Mouse (Mus musculus) stomach, embryonic 15.5 days (tissue): ENCODE results near the gene Gm42417. TPM values are rescaled to one million over a fixed set of nuclear protein-coding genes. Genes with fewer than 3 reads are reported as not detected.

ENCODE experiments used
- ATAC-seq: fragments of 200-750 bp; cut with Nextera tagmentation; 2 replicates; pipeline ENCODE4 v1.8.0; 2017; ENCODE audit warnings: low read depth, moderate number of reproducible peaks, moderate TSS enrichment; ENCODE audit not compliant: insufficient read depth, low FRiP score
- H3K27ac ChIP-seq: fragments of 300-500 bp; sonication (generic); 2 replicates; pipeline ENCODE4 v1.5.1; 2015; ENCODE audit warnings: mild to moderate bottlenecking, inconsistent platforms
- H3K27me3 ChIP-seq: fragments of 300-500 bp; sonication (generic); replicated peaks from 2 replicates; pipeline ENCODE4 v1.6.1; 2015; ENCODE audit warnings: inconsistent platforms
- H3K36me3 ChIP-seq: fragments of 300-500 bp; sonication (generic); 2 replicates; pipeline ENCODE4 v1.6.1; 2015; ENCODE audit warnings: inconsistent platforms
- H3K4me1 ChIP-seq: fragments of 300-500 bp; sonication (generic); 2 replicates; pipeline ENCODE4 v1.6.1; 2015; ENCODE audit warnings: inconsistent platforms
- H3K4me2 ChIP-seq: fragments of 300-500 bp; sonication (generic); 2 replicates; pipeline ENCODE4 v1.6.1; 2015; ENCODE audit warnings: mild to moderate bottlenecking, inconsistent platforms
- H3K4me3 ChIP-seq: fragments of 300-500 bp; sonication (generic); replicated peaks from 2 replicates; pipeline ENCODE4 v1.5.1; 2015; ENCODE audit warnings: inconsistent platforms
- H3K9ac ChIP-seq: fragments of 300-500 bp; sonication (generic); 2 replicates; pipeline ENCODE4 v1.6.1; 2015; ENCODE audit warnings: inconsistent platforms
- H3K9me3 ChIP-seq: fragments of 300-500 bp; sonication (generic); 2 replicates; pipeline ENCODE4 v1.6.1; 2016; ENCODE audit warnings: inconsistent platforms
- WGBS: fragments of 180-500 bp; shearing (Covaris S2); methylation state at CpG from one replicate; pipeline ENCODE4 v1.1.7; 2015; 5-methylcytosine and 5-hydroxymethylcytosine counted together
- polyA plus RNA-seq: library from polyadenylated mRNA; unstranded; fragments of >200 nt; fragmentation: Nextera tagmentation; extraction: Ambion mirVana; gene quantifications from 2 replicates; pipeline ENCODE4 v1.2.1, GENCODE M21; 2015

The Gm42417 gene
- polyA plus RNA-seq, 1 experiment from 2014 or later = not detected

- Histone ChIP-seq H3K27ac (peak within 1 kb of the TSS; percentile 97), H3K4me3 (peak within 1 kb of the TSS; percentile 79), H3K27me3 (no peaks in the 10 kb centered on the region), H3K4me2 (peak within 1 kb of the TSS; percentile 89), H3K36me3 (0 out of 2 replicates have a peak, but pooled peaks cover 4% of the 10 kb centered on the region), H3K9me3 (no peaks in the 10 kb centered on the region), H3K4me1 (peaks cover 18% of the 10 kb centered on the region), H3K9ac (peak within 1 kb of the TSS; percentile 44)
- WGBS = 2% methylated on average over 48 of the region's 51 CpGs
- ATAC-seq = peak; percentile 99
These were observed 27.8 kb downstream of the Gm42417 start, which contains the start of gene Cnnm3 for GRCm38 (mm10) chr1:36511289-36512021. TSS of gene Cnnm3 (plus strand) at chr1:36511867.

- Histone ChIP-seq H3K27ac (no peak overlapping the region), H3K9ac (no peak overlapping the region), H3K4me3 (no peak overlapping the region), H3K4me1 (peaks cover 6% of the 10 kb centered on the region; the same call in 1 of the 2 replicates), H3K27me3 (no peaks in the 10 kb centered on the region), H3K9me3 (no peaks in the 10 kb centered on the region), H3K36me3 (no peaks in the 10 kb centered on the region), H3K4me2 (no peak overlapping the region)
- WGBS = 78% methylated on average over 5 of the region's 5 CpGs
- no peak for ATAC-seq
These were observed 31.0 kb downstream of the Gm42417 start for GRCm38 (mm10) chr1:36508238-36508637.

GRCm38 (mm10) chr1:36501261-36501660, 38.0 kb downstream of the Gm42417 start:
- H3K27ac ChIP-seq = no peak overlapping the region
- H3K9me3 ChIP-seq = no peaks in the 10 kb centered on the region
- H3K4me2 ChIP-seq = no peak overlapping the region
- no peak overlapping the region for H3K9ac ChIP-seq
- H3K4me3 ChIP-seq = no peak overlapping the region
- H3K36me3 ChIP-seq = peaks cover 5% of the 10 kb centered on the region; the same call in 1 of the 2 replicates
- no peak for ATAC-seq
- no peaks in the 10 kb centered on the region for H3K4me1 ChIP-seq
- WGBS = 7% methylated on average over 3 of the region's 3 CpGs
- H3K27me3 ChIP-seq = no peaks in the 10 kb centered on the region

- Histone ChIP-seq H3K9ac (no peak overlapping the region; the same call in 1 of the 2 replicates), H3K4me2 (no peak overlapping the region), H3K27me3 (no peaks in the 10 kb centered on the region), H3K4me1 (peaks cover 3% of the 10 kb centered on the region; the same call in 1 of the 2 replicates), H3K4me3 (no peak overlapping the region), H3K36me3 (peaks cover 5% of the 10 kb centered on the region; the same call in 1 of the 2 replicates), H3K27ac (no peak overlapping the region), H3K9me3 (no peaks in the 10 kb centered on the region)
- no peak for ATAC-seq
- WGBS = 70% methylated on average over 2 of the region's 2 CpGs
These were observed 41.9 kb downstream of the Gm42417 start for GRCm38 (mm10) chr1:36497312-36497711.

GRCm38 (mm10) chr1:36496719-36497118, 42.5 kb downstream of the Gm42417 start:
- no peaks in the 10 kb centered on the region for H3K27me3 ChIP-seq
- H3K4me2 ChIP-seq = no peak overlapping the region
- ATAC-seq = no peak
- H3K9ac ChIP-seq = no peak overlapping the region
- WGBS = 35% methylated on average over 2 of the region's 2 CpGs
- H3K4me3 ChIP-seq = no peak overlapping the region
- H3K4me1 ChIP-seq = peaks cover 7% of the 10 kb centered on the region; the same call in 1 of the 2 replicates
- H3K36me3 ChIP-seq = peaks cover 5% of the 10 kb centered on the region; the same call in 1 of the 2 replicates
- no peaks in the 10 kb centered on the region for H3K9me3 ChIP-seq
- no peak overlapping the region for H3K27ac ChIP-seq

- ATAC-seq = no peak
- Histone ChIP-seq H3K9me3 (no peaks in the 10 kb centered on the region), H3K27ac (no peak overlapping the region), H3K4me1 (peaks cover 7% of the 10 kb centered on the region; the same call in 1 of the 2 replicates), H3K36me3 (0 out of 2 replicates have a peak, but pooled peaks cover 1% of the 10 kb centered on the region), H3K4me2 (no peak overlapping the region), H3K27me3 (no peaks in the 10 kb centered on the region), H3K9ac (no peak overlapping the region), H3K4me3 (no peak overlapping the region)
- 63% methylated on average over 6 of the region's 6 CpGs for WGBS
These were observed 45.9 kb downstream of the Gm42417 start for GRCm38 (mm10) chr1:36493299-36493698.

- peak; percentile 88 for ATAC-seq
- peaks cover 7% of the 10 kb centered on the region; the same call in 1 of the 2 replicates for H3K4me1 ChIP-seq
- H3K27ac ChIP-seq = no peak overlapping the region
- WGBS = 40% methylated on average over 9 of the region's 9 CpGs
- H3K4me3 ChIP-seq = no peak overlapping the region
- H3K36me3 ChIP-seq = no peaks in the 10 kb centered on the region
- H3K9ac ChIP-seq = no peak overlapping the region
- H3K4me2 ChIP-seq = no peak overlapping the region
- no peaks in the 10 kb centered on the region for H3K9me3 ChIP-seq
- no peaks in the 10 kb centered on the region for H3K27me3 ChIP-seq
These were observed 46.7 kb downstream of the Gm42417 start for GRCm38 (mm10) chr1:36492416-36493139.

GRCm38 (mm10) chr1:36489661-36490060, 49.6 kb downstream of the Gm42417 start:
- no peaks in the 10 kb centered on the region for H3K36me3 ChIP-seq
- no peak for ATAC-seq
- H3K27ac ChIP-seq = no peak overlapping the region
- no peak overlapping the region for H3K4me3 ChIP-seq
- H3K9ac ChIP-seq = no peak overlapping the region
- WGBS = 79% methylated on average over 6 of the region's 6 CpGs
- H3K4me1 ChIP-seq = peaks cover 7% of the 10 kb centered on the region; the same call in 1 of the 2 replicates
- no peak overlapping the region for H3K4me2 ChIP-seq
- no peaks in the 10 kb centered on the region for H3K27me3 ChIP-seq
- H3K9me3 ChIP-seq = no peaks in the 10 kb centered on the region

GRCm38 (mm10) chr1:36487111-36487510, 52.1 kb downstream of the Gm42417 start:
- Histone ChIP-seq H3K4me3 (no peak overlapping the region), H3K36me3 (no peaks in the 10 kb centered on the region), H3K4me1 (peaks cover 2% of the 10 kb centered on the region; the same call in 1 of the 2 replicates), H3K9ac (no peak overlapping the region), H3K27me3 (no peaks in the 10 kb centered on the region), H3K9me3 (no peaks in the 10 kb centered on the region), H3K27ac (no peak overlapping the region), H3K4me2 (no peak overlapping the region)
- no peak for ATAC-seq
- WGBS = 86% methylated on average over 9 of the region's 9 CpGs

GRCm38 (mm10) chr1:36485080-36485479, 54.1 kb downstream of the Gm42417 start:
- H3K4me2 ChIP-seq = no peak overlapping the region
- H3K9me3 ChIP-seq = no peaks in the 10 kb centered on the region
- no peak overlapping the region for H3K9ac ChIP-seq
- no peak for ATAC-seq
- H3K27me3 ChIP-seq = no peaks in the 10 kb centered on the region
- 43% methylated on average over 7 of the region's 7 CpGs for WGBS
- H3K4me1 ChIP-seq = no peaks in the 10 kb centered on the region
- no peak overlapping the region for H3K4me3 ChIP-seq
- no peak overlapping the region for H3K27ac ChIP-seq
- no peaks in the 10 kb centered on the region for H3K36me3 ChIP-seq

GRCm38 (mm10) chr1:36483825-36484224, 55.4 kb downstream of the Gm42417 start:
- H3K27ac ChIP-seq = no peak overlapping the region
- WGBS = 62% methylated on average over 4 of the region's 4 CpGs
- ATAC-seq = no peak
- H3K4me1 ChIP-seq = 0 out of 2 replicates have a peak, but pooled peaks cover 2% of the 10 kb centered on the region
- H3K27me3 ChIP-seq = no peaks in the 10 kb centered on the region
- H3K9ac ChIP-seq = no peak overlapping the region
- no peak overlapping the region for H3K4me3 ChIP-seq
- no peaks in the 10 kb centered on the region for H3K9me3 ChIP-seq
- no peaks in the 10 kb centered on the region for H3K36me3 ChIP-seq
- no peak overlapping the region for H3K4me2 ChIP-seq
